Mouse (Mus musculus): ENCODE measurements at regions not wholly inside any gene's neighbourhood (a gene's known extent, or its start where the extent isn't known, plus 50 kb on each side); places are given as distances from the start of the nearest gene placed in this dataset.

- Histone ChIP-seq H3K36me3 (ENCODE audit: control insufficient read depth, insufficient read depth, low read length) (no peaks in the 10 kb centered on the region), H3K27me3 (ENCODE audit: control insufficient read depth, insufficient read depth, low read length) (no peaks in the 10 kb centered on the region), H3K4me3 (ENCODE audit: control insufficient read depth, low read depth, low read length) (no peak overlapping the region), H3K27ac (ENCODE audit: control insufficient read depth, insufficient read depth, low read depth, low read length) (no peak overlapping the region), H3K4me1 (ENCODE audit: control insufficient read depth, insufficient read depth, low read length) (no peaks in the 10 kb centered on the region)
- TF ChIP-seq CTCF (IDR thresholded peaks at IDR 0.05; ENCODE audit: control insufficient read depth, insufficient read depth, insufficient replicate concordance, low read depth, low read length) = no peak
- TF ChIP-seq POLR2A (IDR thresholded peaks at IDR 0.05; ENCODE audit: control insufficient read depth, low read depth, low read length) = no peak
Observed at GRCm38 (mm10) chr12:106819736-106820135, 668.7 kb upstream of the 3110018I06Rik start.

DNA sequence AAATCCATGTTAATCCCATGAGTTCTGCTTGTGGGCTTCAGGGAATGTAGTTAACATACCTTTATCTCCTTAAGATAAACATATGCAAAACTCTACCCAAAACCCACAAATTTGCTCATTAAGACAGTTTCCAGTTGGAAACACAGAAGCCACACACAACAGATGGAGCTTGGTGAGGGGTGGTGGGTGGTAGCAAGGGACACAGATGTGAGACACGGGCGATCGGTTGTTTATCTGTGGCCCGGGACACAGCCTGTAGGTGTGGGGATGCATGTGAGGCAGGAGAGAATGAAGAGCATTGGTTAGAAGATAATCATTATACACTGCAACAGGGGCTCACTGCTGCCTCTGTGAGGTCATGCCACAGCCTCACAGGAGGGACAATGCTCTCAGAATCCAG is 666.1 kb upstream of the 3110018I06Rik start:
- H3K36me3 ChIP-seq (ENCODE audit: control insufficient read depth, insufficient read depth, low read length) = no peaks in the 10 kb centered on the region
- no peak overlapping the region for H3K4me3 ChIP-seq (ENCODE audit: control insufficient read depth, low read depth, low read length)
- H3K27ac ChIP-seq (ENCODE audit: control insufficient read depth, insufficient read depth, low read depth, low read length) = no peak overlapping the region
- no peaks in the 10 kb centered on the region for H3K4me1 ChIP-seq (ENCODE audit: control insufficient read depth, insufficient read depth, low read length)
- no peaks in the 10 kb centered on the region for H3K27me3 ChIP-seq (ENCODE audit: control insufficient read depth, insufficient read depth, low read length)
- no peak for TF ChIP-seq POLR2A (IDR thresholded peaks at IDR 0.05; ENCODE audit: control insufficient read depth, low read depth, low read length)
- no peak for TF ChIP-seq CTCF (IDR thresholded peaks at IDR 0.05; ENCODE audit: control insufficient read depth, insufficient read depth, insufficient replicate concordance, low read depth, low read length)

DNA sequence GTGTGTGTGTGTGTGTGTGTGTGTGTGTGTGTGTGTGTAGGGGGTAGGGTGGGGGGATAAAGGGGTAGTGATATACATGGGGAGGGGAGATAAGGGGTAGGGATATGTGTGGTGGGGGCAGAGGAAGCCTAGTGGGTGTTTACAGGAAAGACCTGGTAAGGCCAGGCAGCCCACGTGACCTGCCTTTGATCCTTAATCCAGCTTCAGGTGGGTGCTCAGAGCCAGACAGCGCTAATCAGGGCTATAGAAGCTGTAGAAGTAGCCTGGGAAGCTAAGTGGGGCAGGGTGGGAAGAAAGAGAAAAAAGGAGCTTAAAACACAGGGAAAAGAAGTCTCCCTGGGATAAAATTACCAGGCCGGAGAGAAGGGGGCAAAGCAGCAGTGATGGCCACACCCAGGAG is 659.9 kb upstream of the 3110018I06Rik start:
- Histone ChIP-seq H3K4me1 (ENCODE audit: control insufficient read depth, insufficient read depth, low read length) (no peaks in the 10 kb centered on the region), H3K36me3 (ENCODE audit: control insufficient read depth, insufficient read depth, low read length) (no peaks in the 10 kb centered on the region), H3K27ac (ENCODE audit: control insufficient read depth, insufficient read depth, low read depth, low read length) (no peak overlapping the region), H3K4me3 (ENCODE audit: control insufficient read depth, low read depth, low read length) (no peak overlapping the region), H3K27me3 (ENCODE audit: control insufficient read depth, insufficient read depth, low read length) (no peaks in the 10 kb centered on the region)
- no peak for TF ChIP-seq POLR2A (IDR thresholded peaks at IDR 0.05; ENCODE audit: control insufficient read depth, low read depth, low read length)
- TF ChIP-seq CTCF (IDR thresholded peaks at IDR 0.05; ENCODE audit: control insufficient read depth, insufficient read depth, insufficient replicate concordance, low read depth, low read length) = no peak

- H3K4me3 ChIP-seq (ENCODE audit: control insufficient read depth, low read depth, low read length) = no peak overlapping the region
Observed at GRCm38 (mm10) chr12:106829323-106829722, 659.1 kb upstream of the 3110018I06Rik start.

GRCm38 (mm10) chr12:106835241-106835640 is 653.2 kb upstream of the 3110018I06Rik start:
- TF ChIP-seq CTCF (IDR thresholded peaks at IDR 0.05; ENCODE audit: control insufficient read depth, insufficient read depth, insufficient replicate concordance, low read depth, low read length) (no peak), POLR2A (IDR thresholded peaks at IDR 0.05; ENCODE audit: control insufficient read depth, low read depth, low read length) (no peak)
- H3K36me3 ChIP-seq (ENCODE audit: control insufficient read depth, insufficient read depth, low read length) = no peaks in the 10 kb centered on the region
- H3K4me1 ChIP-seq (ENCODE audit: control insufficient read depth, insufficient read depth, low read length) = no peaks in the 10 kb centered on the region
- H3K4me3 ChIP-seq (ENCODE audit: control insufficient read depth, low read depth, low read length) = no peak overlapping the region
- no peak overlapping the region for H3K27ac ChIP-seq (ENCODE audit: control insufficient read depth, insufficient read depth, low read depth, low read length)
- H3K27me3 ChIP-seq (ENCODE audit: control insufficient read depth, insufficient read depth, low read length) = no peaks in the 10 kb centered on the region

More at GRCm38 (mm10) chr12:106829323-106829722, 659.1 kb upstream of the 3110018I06Rik start:
- Histone ChIP-seq H3K4me1 (ENCODE audit: control insufficient read depth, insufficient read depth, low read length) (no peaks in the 10 kb centered on the region), H3K27ac (ENCODE audit: control insufficient read depth, insufficient read depth, low read depth, low read length) (no peak overlapping the region), H3K27me3 (ENCODE audit: control insufficient read depth, insufficient read depth, low read length) (no peaks in the 10 kb centered on the region), H3K36me3 (ENCODE audit: control insufficient read depth, insufficient read depth, low read length) (no peaks in the 10 kb centered on the region)
- TF ChIP-seq POLR2A (IDR thresholded peaks at IDR 0.05; ENCODE audit: control insufficient read depth, low read depth, low read length) (no peak), CTCF (IDR thresholded peaks at IDR 0.05; ENCODE audit: control insufficient read depth, insufficient read depth, insufficient replicate concordance, low read depth, low read length) (no peak)

DNA sequence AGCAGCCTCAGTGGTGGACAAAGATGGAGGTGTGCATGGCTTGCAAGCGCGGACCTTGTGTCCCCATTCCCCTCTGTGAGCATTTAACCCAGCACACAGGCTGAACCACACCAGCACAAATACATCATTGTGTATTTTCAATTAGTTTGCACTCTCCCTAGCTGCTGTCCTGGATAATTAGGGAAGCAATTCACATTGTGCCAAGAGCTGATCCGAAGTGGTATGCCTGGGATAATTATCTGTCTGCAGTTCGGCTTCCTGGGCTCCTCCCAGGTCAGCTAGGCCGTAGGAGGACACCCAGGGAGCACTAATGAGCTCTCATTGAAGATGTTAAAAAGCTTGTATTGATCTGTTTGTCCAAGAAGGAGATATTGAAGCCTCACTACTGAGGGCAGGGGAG is 648.8 kb upstream of the 3110018I06Rik start:
- Histone ChIP-seq H3K4me1 (ENCODE audit: control insufficient read depth, insufficient read depth, low read length) (no peaks in the 10 kb centered on the region), H3K4me3 (ENCODE audit: control insufficient read depth, low read depth, low read length) (no peak overlapping the region), H3K36me3 (ENCODE audit: control insufficient read depth, insufficient read depth, low read length) (no peaks in the 10 kb centered on the region), H3K27me3 (ENCODE audit: control insufficient read depth, insufficient read depth, low read length) (no peaks in the 10 kb centered on the region), H3K27ac (ENCODE audit: control insufficient read depth, insufficient read depth, low read depth, low read length) (no peak overlapping the region)
- TF ChIP-seq CTCF (IDR thresholded peaks at IDR 0.05; ENCODE audit: control insufficient read depth, insufficient read depth, insufficient replicate concordance, low read depth, low read length) = no peak
- no peak for TF ChIP-seq POLR2A (IDR thresholded peaks at IDR 0.05; ENCODE audit: control insufficient read depth, low read depth, low read length)

DNA sequence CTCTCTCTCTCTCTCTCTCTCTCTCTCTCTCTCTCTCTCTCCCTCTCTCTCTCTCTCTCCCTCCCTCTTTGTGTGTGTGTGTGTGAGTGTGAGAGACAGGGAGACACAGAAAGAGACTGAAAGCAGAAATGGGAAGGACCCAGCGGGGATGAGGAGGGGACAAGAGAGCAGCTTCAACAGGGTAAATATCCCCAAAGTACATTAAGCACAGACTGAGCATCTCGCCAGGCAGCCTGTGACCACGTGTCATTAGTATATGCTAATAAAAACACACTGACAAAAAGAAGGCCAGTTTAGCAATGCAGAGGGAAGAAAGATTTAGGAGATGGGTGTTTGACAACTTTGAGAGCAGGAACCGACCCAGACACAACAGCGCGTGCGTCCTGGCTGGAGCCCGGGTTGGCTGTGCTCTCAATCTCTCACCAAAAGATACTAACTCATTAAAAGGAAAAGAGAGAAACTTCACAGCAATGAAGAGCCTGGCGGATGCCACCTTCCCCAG is 648.2 kb upstream of the 3110018I06Rik start:
- Histone ChIP-seq H3K36me3 (ENCODE audit: control insufficient read depth, insufficient read depth, low read length) (no peaks in the 10 kb centered on the region), H3K27ac (ENCODE audit: control insufficient read depth, insufficient read depth, low read depth, low read length) (no peak overlapping the region), H3K4me1 (ENCODE audit: control insufficient read depth, insufficient read depth, low read length) (no peaks in the 10 kb centered on the region), H3K4me3 (ENCODE audit: control insufficient read depth, low read depth, low read length) (no peak overlapping the region), H3K27me3 (ENCODE audit: control insufficient read depth, insufficient read depth, low read length) (no peaks in the 10 kb centered on the region)
- TF ChIP-seq CTCF (IDR thresholded peaks at IDR 0.05; ENCODE audit: control insufficient read depth, insufficient read depth, insufficient replicate concordance, low read depth, low read length) (no peak), POLR2A (IDR thresholded peaks at IDR 0.05; ENCODE audit: control insufficient read depth, low read depth, low read length) (no peak)

DNA sequence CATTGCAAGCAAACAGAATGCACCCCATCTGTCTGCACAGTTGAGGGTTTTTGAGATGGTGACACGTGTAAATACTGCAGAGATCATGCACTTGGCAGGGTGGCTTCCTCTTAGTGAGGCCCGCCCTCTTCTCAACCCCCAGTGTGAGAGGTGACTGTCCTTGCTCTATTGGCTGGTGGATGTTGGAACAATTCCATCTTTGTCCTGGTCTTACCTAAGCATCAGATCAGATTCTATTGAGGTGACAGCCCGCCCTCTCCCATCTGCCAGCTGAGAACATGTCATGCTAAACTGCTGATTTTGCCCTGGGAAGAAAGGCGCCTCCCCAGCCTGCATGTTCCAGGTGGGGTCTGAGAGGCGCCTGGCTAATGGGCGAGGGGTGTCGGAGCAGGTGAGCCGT is 646.4 kb upstream of the 3110018I06Rik start:
- H3K27ac ChIP-seq (ENCODE audit: control insufficient read depth, insufficient read depth, low read depth, low read length) = no peak overlapping the region
- no peaks in the 10 kb centered on the region for H3K36me3 ChIP-seq (ENCODE audit: control insufficient read depth, insufficient read depth, low read length)
- no peak overlapping the region for H3K4me3 ChIP-seq (ENCODE audit: control insufficient read depth, low read depth, low read length)
- H3K27me3 ChIP-seq (ENCODE audit: control insufficient read depth, insufficient read depth, low read length) = no peaks in the 10 kb centered on the region
- H3K4me1 ChIP-seq (ENCODE audit: control insufficient read depth, insufficient read depth, low read length) = no peaks in the 10 kb centered on the region
- TF ChIP-seq POLR2A (IDR thresholded peaks at IDR 0.05; ENCODE audit: control insufficient read depth, low read depth, low read length) (no peak), CTCF (IDR thresholded peaks at IDR 0.05; ENCODE audit: control insufficient read depth, insufficient read depth, insufficient replicate concordance, low read depth, low read length) (no peak)

Data from testis, adult 2 months (tissue).